Comparison of ENCODE assay signal across 9 mouse cellular contexts in genomic region chr4:134628575-134629384, GRCm38 (mm10).
DNase-seq lines count a peak whose midpoint lies in the region; ATAC-seq and TF ChIP-seq lines count a peak whose summit lies in the region.
"Had no signal": no experiment of that assay in that cellular context is flagged by ENCODE, and none has a peak within 500 bp of the region (broad histone marks: within the 10 kb centered on the region; RNA-seq: fewer than 3 reads in every experiment).

No protein-coding gene starts in this region.

- no peak for TF ChIP-seq CTCF in heart, postnatal 0 days (IDR thresholded peaks at IDR 0.05; ENCODE audit: low read depth)
- TF ChIP-seq CTCF in thymus, adult 2 months (IDR thresholded peaks at IDR 0.05; ENCODE audit: borderline replicate concordance, control insufficient read depth, extremely low read depth, insufficient read depth, low read length, poor library complexity): no peak

- no peak for TF ChIP-seq EP300 in heart, postnatal 0 days (IDR thresholded peaks at IDR 0.05; ENCODE audit: low read depth)

- H3K36me3 ChIP-seq in hindbrain, embryonic 10.5 days: no peaks in the 10 kb centered on the region
- no peaks in the 10 kb centered on the region for H3K36me3 ChIP-seq in hindbrain, embryonic 11.5 days (ENCODE audit: control insufficient read depth, insufficient read depth, low read length)
- H3K36me3 ChIP-seq in heart, postnatal 0 days (replicated peaks; ENCODE audit: control insufficient read depth, insufficient read depth, low read length): no peaks in the 10 kb centered on the region
- no peaks in the 10 kb centered on the region for H3K36me3 ChIP-seq in thymus, adult 2 months (ENCODE audit: control insufficient read depth, insufficient read depth, low read length)

- ATAC-seq in hindbrain, embryonic 11.5 days (ENCODE audit: low FRiP score): no peak
- no peak for ATAC-seq in heart, postnatal 0 days (ENCODE audit: insufficient read depth, low read depth)

- no peak overlapping the region for H3K9ac ChIP-seq in hindbrain, embryonic 11.5 days (ENCODE audit: low read depth, low read length)
- no peak overlapping the region for H3K9ac ChIP-seq in heart, postnatal 0 days (replicated peaks; ENCODE audit: low read depth, low read length)

- H3K27ac ChIP-seq in hindbrain, embryonic 10.5 days: peak overlapping the region; percentile 69
- no peak overlapping the region for H3K27ac ChIP-seq in hindbrain, embryonic 11.5 days (ENCODE audit: low read depth, low read length)
- H3K27ac ChIP-seq in heart, postnatal 0 days (ENCODE audit: low read depth): peak overlapping the region; percentile 83
- H3K27ac ChIP-seq in thymus, adult 2 months (ENCODE audit: control insufficient read depth, insufficient read depth, low read length): no peak overlapping the region
- H3K27ac ChIP-seq: stomach, postnatal 0 days had no signal

- no peak overlapping the region for H3K4me3 ChIP-seq in hindbrain, embryonic 10.5 days
- no peak overlapping the region for H3K4me3 ChIP-seq in hindbrain, embryonic 11.5 days (ENCODE audit: low read depth, low read length)
- no peak overlapping the region for H3K4me3 ChIP-seq in heart, postnatal 0 days (ENCODE audit: low read depth, low read length)
- no peak overlapping the region for H3K4me3 ChIP-seq in thymus, adult 2 months (ENCODE audit: control insufficient read depth, insufficient read depth, low read length)

- H3K4me1 ChIP-seq in hindbrain, embryonic 10.5 days (replicated peaks): peaks cover 50% of the 10 kb centered on the region
- peaks cover 5% of the 10 kb centered on the region for H3K4me1 ChIP-seq in hindbrain, embryonic 11.5 days (replicated peaks; ENCODE audit: control insufficient read depth, insufficient read depth, low read length)
- H3K4me1 ChIP-seq in heart, postnatal 0 days (ENCODE audit: control insufficient read depth, insufficient read depth): peaks cover 66% of the 10 kb centered on the region
- peaks cover 4% of the 10 kb centered on the region; the same call in 1 of the 2 replicates for H3K4me1 ChIP-seq in thymus, adult 2 months (replicated peaks; ENCODE audit: control insufficient read depth, insufficient read depth, low read length)

- DNase-seq in hindbrain, embryonic 10.5 days (ENCODE audit: low spot score): no peak
- no peak for DNase-seq in hindbrain, embryonic 11.5 days (ENCODE audit: low spot score)
- peak; percentile 41 for DNase-seq in retina, embryonic 14.5 days (ENCODE audit: low spot score)
- no peak for DNase-seq in retina, postnatal 1 day
- DNase-seq in heart, postnatal 0 days (ENCODE audit: low spot score): no peak
- no peak for DNase-seq in thymus, adult 2 months
- no peak for DNase-seq in frontal cortex, postnatal 14 days (ENCODE audit: low spot score in 2 of 2)
- DNase-seq in cerebellum, postnatal 36 days: no peak

- no peaks in the 10 kb centered on the region for H3K9me3 ChIP-seq in hindbrain, embryonic 10.5 days
- no peaks in the 10 kb centered on the region for H3K9me3 ChIP-seq in hindbrain, embryonic 11.5 days (ENCODE audit: control insufficient read depth, low read length)
- no peaks in the 10 kb centered on the region for H3K9me3 ChIP-seq in heart, postnatal 0 days (replicated peaks; ENCODE audit: control insufficient read depth, low read length)

- 78% methylated on average over 10 of the region's 10 CpGs for WGBS in hindbrain, embryonic 10.5 days
- 77% methylated on average over 10 of the region's 10 CpGs for WGBS in hindbrain, embryonic 11.5 days
- WGBS in heart, postnatal 0 days: 36% methylated on average over 10 of the region's 10 CpGs
- WGBS in thymus, adult 2 months: 80% methylated on average over 10 of the region's 10 CpGs

- no peak for TF ChIP-seq POLR2A in thymus, adult 2 months (IDR thresholded peaks at IDR 0.05; ENCODE audit: control insufficient read depth, extremely low read depth, insufficient read depth, low read length, poor library complexity)

- H3K4me2 ChIP-seq in hindbrain, embryonic 11.5 days (replicated peaks; ENCODE audit: low read depth, low read length): no peak overlapping the region
- no peak overlapping the region for H3K4me2 ChIP-seq in heart, postnatal 0 days (ENCODE audit: low read depth, low read length)

- H3K27me3 ChIP-seq in hindbrain, embryonic 10.5 days (ENCODE audit: insufficient read depth, poor library complexity, severe bottlenecking): peaks cover 5% of the 10 kb centered on the region; the same call in 1 of the 2 replicates
- H3K27me3 ChIP-seq in hindbrain, embryonic 11.5 days (ENCODE audit: control insufficient read depth, insufficient read depth, low read length): no peaks in the 10 kb centered on the region
- no peaks in the 10 kb centered on the region for H3K27me3 ChIP-seq in heart, postnatal 0 days (ENCODE audit: control insufficient read depth, insufficient read depth, low read length)
- H3K27me3 ChIP-seq in thymus, adult 2 months (ENCODE audit: control insufficient read depth, insufficient read depth, low read length): no peaks in the 10 kb centered on the region

Comparison
In these comparisons a context has a peak if more than half of its experiments do, and no peak if none do; other contexts are left out.
1. H3K27ac ChIP-seq: peak in hindbrain, embryonic 10.5 days (single experiment) and heart, postnatal 0 days (single experiment); none in hindbrain, embryonic 11.5 days (single experiment) and thymus, adult 2 months (single experiment).